Mouse (Mus musculus) common myeloid progenitor, adult 5-6 weeks (primary cell): ENCODE results near the gene Olfr849. TPM values are rescaled to one million over a fixed set of nuclear protein-coding genes. Genes with fewer than 3 reads are reported as not detected.

Source experiments
- ATAC-seq: replicated peaks from 2 replicates; pipeline ENCODE4 v1.8.0; 2016; ENCODE audit warnings: low read depth, mild to moderate bottlenecking, moderate TSS enrichment, inconsistent platforms; ENCODE audit not compliant: poor library complexity, severe bottlenecking
- total RNA-seq: library from RNA; stranded (forward); fragments of 200-1000, 187-1606 nt; gene quantifications from 2 replicates; pipeline ENCODE4 v1.2.3, GENCODE M21; 2017

Gene Olfr849
- not detected in 2 replicates for total RNA-seq

DNA sequence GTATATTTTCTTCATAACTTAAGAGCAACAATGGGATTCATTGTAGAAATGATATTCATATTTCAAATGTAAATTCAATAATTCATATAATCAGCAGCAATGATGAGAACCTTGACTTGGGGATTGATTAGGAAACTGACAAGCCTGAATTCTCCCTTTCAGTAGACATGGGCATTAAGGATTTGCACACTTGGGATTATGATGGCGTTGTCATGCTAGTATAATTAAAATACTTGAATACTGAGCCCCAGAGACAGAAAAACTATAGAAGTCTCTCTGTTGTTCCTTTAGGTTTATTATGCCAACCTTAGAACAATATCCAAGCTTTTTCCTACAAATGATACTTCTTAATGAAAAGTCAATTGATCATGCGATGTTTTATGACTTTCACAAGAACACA lies at the start of gene Olfr849:
Olfr849 (plus strand) TSS at position 301 of the 400 bp plus-strand sequence.
- ATAC-seq, result no peak

DNA sequence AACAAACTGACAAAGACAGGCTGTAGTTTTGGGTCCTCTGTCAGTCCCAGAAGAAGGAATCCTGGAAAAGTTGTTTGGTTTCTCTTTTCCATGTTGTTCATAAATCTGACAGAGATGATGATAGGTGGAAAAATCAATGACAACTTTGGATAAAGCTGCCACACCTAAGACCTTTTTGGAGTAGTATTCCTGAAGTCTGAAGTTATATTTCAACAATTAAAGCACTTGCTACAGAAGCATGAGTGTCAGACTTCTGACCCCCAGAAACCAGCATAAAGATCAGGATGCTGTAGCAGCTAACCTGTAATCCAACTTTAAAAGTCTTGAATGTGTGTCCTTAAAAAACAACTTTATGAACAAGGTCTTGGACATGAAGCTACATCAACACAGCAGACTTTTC lies 38.1 kb downstream of the Olfr849 start, which contains the start of gene Olfr850:
Olfr850 (minus strand) TSS at position 101 of the 400 bp plus-strand sequence.
- no peak for ATAC-seq

DNA sequence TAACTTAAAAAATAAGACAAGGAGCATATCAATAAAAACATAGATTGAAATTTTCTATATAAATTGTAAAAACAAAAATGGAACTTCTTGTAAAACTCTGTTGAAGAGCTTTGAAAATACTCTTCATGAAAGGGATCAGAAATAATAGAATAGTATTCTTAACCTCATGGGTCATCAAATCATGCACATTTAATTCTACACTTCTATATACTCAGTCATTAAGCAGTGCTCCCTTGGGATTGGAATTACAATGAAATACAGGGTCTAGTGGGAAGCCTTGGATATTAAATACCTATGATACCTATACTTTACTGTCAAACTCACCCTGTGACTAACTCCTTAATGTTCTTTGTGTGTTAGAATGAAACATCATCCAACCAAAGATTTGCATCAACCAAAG lies 52.9 kb downstream of the Olfr849 start, which contains the start of gene Olfr851:
Olfr851 (plus strand) TSS at position 301 of the 400 bp plus-strand sequence.
- ATAC-seq, result no peak

Other genes starting within 250 kb of the Olfr849 start
- not detected in 2 replicates for gene Olfr843, start 188.3 kb upstream of the Olfr849 start, total RNA-seq
- gene Olfr844, start 123.9 kb upstream of the Olfr849 start, total RNA-seq, result not detected in 2 replicates
- not detected in 2 replicates for gene Olfr845, start 103.8 kb upstream of the Olfr849 start, total RNA-seq
- gene Olfr846, start 76.3 kb upstream of the Olfr849 start, total RNA-seq, result not detected in 2 replicates
- not detected in 2 replicates for gene Olfr847, start 61.6 kb upstream of the Olfr849 start, total RNA-seq
- not detected in 2 replicates for gene Olfr850, start 38.0 kb downstream of the Olfr849 start, total RNA-seq
- not detected in 2 replicates for gene Olfr851, start 53.0 kb downstream of the Olfr849 start, total RNA-seq
- gene Olfr853, start 100.8 kb downstream of the Olfr849 start, total RNA-seq, result not detected in 2 replicates
- not detected in 2 replicates for gene Olfr854, start 127.1 kb downstream of the Olfr849 start, total RNA-seq
- gene Olfr855, start 142.4 kb downstream of the Olfr849 start, total RNA-seq, result not detected in 2 replicates
- 31.8 and 32.1 TPM in 2 replicates for gene Zfp317, start 181.8 kb downstream of the Olfr849 start, total RNA-seq